Mouse (Mus musculus) right cerebral cortex, postnatal 4 days (tissue): ENCODE data around the gene Mipol1.
"Not testable (repeated sequence)": the region's sequence is repeated elsewhere in the genome, so short reads cannot be mapped to it uniquely, and the experiment has no call there.

Experiments
- DNase-seq: peaks from one replicate; pipeline ENCODE4 v3.0.0-alpha.2; 2022

The Mipol1 gene

DNA sequence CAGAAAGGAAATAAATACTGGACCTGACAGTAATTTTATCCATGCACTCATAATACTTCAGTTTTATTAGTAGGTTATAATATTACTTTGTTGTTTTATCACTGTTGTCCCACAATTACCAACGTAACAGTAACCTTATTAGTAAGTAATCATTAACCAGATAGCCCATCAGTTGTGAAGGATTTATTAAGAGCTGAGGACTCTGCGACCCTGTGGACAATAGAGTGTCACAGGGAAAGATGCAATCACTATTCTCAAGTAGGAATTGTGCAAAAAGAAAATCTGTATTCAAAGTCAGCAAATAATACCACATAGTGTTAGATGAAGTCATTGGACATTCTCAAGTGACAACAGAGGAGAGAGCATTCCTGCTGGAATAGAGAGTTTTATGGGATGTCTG, 198.5 kb downstream of the Mipol1 start:
- DNase-seq, result no peak

DNA sequence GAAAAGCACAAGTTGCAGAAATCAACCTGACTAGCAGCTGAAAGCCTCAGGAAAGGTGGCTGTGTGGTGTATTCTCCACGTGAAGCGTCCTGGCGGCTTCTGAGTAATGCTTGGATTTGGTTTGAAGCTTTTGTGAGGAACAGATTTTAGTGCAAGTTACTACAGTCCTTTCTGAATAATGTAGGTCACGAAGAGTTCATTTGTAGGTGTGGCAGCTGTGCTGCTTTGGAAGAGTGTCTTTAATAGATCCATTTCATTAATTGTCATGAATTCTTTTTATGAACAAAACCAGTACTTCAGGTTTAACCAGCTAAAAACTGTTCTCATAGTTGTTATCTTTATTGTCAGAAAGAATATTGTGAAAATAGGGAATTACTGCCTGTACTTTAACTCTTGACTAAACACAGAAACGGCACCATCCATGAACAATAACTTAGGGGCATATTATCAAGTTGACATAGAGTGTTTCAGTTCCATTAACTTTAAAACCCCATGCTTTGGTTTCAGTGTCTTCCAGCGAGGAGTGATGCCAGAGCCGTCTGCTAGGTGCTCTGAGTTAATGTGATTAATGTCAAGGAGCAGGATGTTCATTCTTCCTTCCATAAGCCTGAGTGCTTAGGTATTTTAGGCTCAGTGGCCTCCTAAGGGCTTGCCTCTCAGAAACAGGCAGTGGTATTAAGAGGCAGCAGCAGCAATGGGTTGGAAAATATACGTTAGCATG, 206.9 kb downstream of the Mipol1 start:
- not testable (repeated sequence) for DNase-seq

DNA sequence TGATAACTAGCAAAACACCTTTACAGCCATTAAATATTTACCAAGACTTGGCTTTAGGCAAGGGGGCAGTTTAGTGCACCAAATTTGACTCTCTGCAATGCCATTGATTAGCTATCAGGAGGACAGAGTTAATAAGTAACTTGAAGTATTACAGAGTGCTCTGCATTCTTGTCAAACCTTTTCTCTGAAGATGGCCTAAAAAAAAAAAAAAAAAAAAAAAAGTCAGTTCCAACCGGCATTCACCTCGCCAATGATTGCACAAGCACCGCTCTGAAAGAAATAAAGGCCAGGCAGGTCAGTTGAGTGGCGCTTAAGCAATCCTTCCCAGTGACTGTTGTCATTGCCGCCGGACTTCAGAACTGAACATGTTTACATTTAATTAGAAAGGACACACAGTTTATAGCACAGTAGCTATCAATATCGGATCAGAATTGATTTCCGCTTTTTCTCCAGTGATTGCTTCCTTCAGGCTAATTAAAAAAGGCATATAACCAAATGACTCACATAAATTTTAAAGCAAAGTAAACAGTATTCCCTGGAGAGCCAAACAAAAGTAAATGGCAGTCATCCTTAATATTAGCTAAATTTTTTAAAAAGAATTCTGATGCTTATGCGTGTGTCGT, 214.2 kb downstream of the Mipol1 start:
- no peak for DNase-seq

DNA sequence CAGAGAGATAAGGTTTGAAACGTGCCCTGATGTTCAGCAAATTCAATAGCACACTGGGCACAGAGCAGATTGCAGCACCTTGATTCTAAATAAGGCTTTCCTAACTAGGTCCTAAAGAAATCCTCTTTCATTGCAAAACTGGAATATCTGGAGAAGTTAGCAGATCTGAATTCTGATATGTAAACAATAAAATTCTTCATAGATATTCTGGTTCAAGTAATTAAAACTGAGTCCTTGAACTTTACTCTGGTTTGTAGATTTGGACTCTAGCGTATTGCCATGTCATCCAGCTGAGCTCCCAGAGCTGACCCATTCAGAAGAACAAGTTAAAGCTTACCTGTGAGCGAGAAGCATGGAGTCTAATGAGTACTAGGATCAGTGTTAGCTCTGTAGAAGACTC, 217.1 kb downstream of the Mipol1 start:
- no peak for DNase-seq

DNA sequence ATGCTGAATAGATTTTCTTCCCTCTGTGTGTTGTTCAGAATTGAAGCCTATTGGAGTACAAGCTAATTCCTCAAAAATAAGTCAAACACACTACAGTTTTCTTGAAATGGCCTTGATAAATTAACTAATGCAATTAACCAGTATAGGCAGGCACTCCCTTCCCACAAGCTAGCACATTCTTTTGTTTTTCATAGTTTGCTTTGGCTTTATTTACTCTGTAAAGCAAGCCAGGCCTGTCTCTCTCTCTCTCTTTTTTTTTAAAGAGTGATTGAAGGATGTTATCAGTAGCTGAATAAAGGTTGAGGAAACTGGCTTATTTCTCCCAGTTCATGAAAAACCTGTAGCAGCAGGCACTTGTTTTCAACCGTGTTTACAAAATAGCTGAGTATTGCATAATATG, 219.1 kb downstream of the Mipol1 start:
- DNase-seq, result no peak

DNA sequence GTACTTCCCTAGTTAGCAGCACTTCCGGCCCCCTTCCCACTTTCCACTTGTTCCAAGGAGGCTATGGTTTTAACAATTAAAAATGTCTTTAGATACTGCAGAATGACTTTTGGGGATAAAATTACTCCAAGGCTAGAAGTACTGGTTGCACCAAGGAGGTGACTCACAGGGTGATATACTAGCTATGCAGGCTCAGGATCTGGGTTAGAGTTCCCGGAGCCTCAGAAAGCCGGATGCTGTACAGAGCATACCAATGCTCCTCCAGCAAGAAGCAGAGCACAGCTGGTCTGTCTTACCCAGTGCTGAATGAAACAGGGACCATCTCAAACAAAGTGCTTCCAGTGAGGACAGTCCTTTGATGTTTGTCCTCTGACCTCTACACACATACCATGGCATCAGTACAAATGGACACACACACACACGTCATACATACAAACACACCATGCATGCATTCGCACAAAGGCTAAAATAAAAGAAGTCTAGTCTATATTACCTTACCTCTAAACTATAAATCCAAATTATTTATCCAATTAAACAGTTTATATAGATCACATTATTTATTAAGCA, 219.9 kb downstream of the Mipol1 start:
- DNase-seq, result no peak

DNA sequence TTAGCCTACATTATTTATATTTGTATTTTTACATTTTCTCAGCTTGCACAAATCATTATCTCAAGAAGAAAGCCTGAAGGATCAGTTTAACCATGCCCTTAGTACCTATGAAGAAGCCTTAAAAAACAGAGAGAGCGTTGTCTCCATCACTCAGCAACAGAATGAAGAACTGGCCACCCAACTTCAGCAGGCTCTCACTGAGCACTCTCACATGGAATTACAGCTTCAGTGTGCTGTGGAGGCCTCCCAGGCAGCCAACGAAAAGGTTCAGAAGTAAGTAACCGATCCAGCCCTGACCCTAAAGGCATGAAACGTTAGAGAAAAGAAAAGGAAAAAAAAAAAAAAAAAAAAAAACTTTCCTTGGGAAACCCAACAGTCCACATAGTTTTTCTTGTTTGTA, 226.7 kb downstream of the Mipol1 start:
- no peak for DNase-seq

DNA sequence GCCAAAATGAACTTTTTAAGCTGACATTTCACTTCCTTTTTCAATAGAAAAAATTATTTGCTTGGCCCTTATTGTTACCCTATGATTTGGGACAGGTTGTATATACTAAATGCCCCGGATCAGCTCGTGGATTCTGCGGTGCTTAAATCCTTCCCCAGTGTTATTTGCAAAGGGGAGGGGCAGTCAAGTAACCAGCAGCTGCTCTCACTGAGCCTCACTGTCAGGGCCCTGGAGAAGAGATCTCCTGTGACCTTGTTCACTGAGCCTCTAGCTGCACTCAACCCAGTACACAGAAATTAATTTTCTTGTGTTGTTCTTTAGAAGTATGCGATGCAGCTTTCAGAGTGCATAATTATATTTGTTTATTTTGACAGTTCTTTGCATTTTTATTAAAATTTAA, 227.1 kb downstream of the Mipol1 start:
- DNase-seq, result no peak

DNA sequence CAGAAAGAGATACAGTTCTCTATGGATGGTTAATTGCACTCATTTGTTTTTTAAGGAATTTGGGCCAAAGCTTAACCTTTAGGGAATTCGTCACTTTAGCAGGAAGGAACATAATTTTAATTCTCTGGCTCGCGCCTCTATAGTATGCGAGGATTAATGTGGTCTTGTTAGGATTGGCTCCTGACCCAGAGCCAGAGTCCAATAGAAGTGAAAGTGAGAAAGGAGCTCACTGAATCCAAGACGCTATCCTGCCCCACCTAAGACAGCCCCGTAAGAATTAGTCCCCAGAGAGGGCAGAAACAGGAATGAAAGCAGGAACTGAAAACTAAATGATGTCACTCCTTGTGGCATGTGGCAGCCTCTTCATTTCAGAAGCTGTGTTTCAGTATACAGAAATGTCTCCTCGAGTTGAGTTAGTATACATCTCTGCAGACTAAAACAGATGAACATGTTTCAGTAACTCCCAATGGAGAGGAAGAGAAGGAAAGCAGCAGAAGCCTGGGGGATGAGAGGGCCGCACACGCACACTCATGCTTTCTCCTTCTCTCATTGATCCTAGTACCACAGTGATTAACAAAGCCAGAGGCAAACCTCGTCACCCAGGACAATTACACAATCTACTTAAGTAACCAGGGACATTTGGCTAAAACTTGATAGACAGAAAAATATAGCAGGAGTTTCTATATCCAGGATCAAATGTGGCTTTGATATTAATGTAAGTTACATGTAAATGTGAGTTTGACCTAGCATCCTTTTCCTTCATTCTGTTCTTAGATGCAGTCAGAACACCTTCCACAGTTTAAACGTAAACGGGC, 234.5 kb downstream of the Mipol1 start:
- DNase-seq, result no peak

DNA sequence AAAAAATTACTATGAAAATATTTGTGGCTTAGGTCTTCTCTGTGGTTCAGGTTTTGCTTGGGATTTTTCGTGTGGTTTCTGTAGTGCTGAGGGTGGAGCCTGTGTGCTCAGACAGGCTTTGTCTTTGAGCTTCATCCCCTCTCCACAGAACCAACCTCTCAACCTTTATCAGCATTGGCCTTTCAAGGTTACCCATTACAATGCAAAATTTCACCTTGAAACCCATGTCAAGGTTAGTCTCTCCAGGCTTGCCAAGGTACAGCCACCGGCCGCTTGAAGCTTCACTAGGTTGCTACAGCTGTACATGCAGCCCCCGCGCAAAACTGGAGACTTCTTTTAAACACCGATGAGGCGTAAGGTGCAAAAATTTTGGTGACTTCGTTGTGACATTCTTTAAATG, 241.6 kb downstream of the Mipol1 start:
- DNase-seq, result no peak

DNA sequence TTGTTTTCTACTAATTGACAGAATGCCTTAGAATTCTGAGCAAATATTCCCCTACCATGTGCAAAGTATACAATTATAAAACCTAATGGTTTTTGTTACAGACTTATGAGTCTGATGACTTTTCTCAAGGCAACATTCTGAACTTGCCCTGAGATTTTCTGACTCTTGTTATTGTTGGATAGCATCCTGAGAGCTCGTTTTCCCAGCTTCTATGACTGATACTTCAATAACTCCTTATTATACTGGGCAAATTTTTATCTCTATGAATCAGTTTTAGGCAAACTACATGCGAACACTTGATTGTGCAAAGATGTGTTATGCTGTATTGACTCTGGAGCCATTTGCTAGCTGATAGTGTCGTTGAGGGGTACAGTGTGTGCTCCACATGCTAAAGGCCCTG, 246.6 kb downstream of the Mipol1 start:
- no peak for DNase-seq

DNA sequence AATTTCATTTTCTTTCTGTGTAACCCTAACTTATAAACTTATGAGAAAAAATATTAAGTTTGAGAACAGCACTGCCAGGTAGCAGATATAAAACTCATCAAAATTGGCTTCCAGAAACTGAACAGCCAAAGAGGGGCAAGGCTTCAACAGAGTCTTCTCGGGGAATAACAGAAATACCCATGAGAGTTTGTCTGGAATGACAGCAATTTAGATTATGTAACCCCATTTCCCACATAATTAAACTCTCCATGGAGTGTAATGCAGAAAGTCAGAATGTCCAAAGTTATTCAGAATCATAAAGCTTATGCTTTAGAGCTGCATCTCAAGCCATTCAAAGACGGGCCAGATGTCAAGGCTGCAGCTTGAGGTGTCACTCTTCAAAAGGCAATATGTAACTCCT, 251.6 kb downstream of the Mipol1 start:
- DNase-seq, result no peak

DNA sequence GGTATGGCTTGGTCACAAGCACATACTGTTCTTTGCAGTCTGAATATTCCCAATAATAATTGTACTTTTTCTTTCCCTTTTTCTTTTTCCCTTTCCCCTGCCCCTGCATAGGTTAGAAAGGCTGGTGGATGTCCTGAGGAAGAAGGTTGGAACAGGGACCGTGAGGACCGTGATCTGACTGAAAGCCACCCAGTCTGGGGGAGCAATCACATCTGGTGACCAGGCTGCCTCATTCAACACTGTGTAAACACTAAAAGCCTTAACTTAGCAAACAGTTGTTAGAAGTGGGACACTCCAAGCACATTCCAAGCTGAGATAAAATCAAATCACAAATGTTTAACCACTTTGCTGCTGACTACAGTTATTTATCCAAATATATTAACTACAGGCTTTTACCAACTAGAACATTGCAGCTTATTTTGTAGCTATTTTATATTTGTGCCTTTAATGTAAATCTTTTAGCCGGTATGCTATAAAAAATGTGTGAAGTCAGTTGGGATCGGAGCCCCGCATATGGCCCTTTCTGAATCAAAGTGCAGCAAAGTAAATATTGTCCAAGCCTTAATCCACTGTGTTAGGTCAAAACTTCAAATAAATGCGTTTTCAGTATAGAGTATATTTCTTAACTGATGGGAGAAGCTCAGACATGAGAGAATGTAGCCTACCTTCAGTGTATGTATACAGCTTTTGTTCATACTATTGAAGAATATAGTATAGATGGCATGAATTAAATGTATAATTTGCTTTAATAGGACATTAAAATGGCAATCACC, 266.3 kb downstream of the Mipol1 start:
- DNase-seq, result no peak

DNA sequence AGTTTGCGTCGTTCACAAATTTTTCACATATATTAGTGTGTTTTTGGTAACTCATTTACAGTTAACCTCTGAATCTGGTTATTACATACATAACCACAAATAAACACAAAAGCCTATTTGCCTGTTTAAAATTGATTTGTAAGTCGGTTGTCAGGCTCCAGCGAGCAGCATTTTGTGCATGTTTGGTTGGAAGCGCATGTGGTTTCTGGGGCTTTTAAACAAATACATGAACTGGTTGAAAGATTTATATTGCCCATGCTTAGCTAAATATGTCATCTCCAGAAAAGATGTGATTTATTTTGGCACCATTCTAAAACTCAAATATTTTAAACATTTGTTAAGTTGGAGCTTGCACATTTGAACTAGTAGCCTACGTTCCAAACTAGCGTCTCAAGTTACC, 270.0 kb downstream of the Mipol1 start:
- DNase-seq, result no peak

DNA sequence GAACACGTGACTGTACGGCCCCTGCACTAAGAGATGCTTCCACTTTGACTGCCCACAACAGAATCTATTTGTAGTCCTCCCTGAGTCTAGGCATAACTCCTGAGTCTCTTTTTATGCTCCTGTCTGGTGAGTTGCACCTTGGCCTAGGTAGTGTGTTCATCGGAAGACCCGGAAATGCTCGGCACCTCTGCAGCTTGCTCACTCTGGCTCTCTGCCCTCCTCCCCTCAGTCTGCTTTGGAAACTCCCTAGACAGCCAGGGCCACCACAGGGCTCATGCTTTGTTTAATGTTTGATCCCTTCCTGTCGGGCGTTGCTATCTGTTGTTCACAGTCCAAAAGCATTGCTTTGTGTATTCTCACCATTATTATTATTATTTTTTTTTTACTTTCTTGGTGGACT, 275.1 kb downstream of the Mipol1 start:
- no peak for DNase-seq

DNA sequence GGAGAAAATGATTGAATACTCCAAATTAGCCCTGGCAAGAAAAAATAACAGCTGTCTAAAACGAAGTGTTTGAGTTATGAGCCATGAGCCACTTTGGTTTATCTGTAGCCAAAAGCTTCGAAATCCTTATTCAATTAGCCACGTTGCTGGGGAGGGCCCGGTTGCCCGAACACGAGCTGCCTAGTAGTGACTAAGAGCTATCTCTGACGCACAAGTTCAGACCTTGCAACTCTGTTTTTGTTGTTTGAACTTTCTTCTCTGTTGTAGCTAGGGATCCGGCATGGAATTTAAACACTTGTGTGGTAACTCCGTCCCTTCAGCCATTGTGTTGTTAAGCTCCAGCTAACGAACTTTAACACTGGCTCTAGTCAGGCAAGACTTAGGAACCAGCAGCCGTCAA, 278.7 kb downstream of the Mipol1 start:
- DNase-seq, result no peak

DNA sequence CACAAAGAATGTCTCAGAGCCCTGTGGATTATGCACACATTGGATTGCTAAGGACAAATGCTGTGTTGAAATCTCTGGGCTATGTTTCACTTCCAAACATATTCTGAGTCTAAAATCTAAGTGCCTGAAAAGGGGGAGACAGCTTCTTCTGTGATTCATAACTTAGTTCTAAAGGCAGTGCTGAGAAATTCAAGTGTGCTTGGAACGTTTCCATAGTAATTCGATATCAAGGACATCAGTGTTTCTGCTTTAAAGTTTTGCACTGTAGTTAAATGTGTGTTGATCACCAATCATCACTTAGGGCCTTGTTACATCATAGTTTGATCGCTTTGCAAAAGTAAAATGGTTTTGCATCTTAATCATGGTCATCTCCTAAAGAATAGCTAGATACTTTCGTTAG, 279.5 kb downstream of the Mipol1 start:
- DNase-seq, result no peak

DNA sequence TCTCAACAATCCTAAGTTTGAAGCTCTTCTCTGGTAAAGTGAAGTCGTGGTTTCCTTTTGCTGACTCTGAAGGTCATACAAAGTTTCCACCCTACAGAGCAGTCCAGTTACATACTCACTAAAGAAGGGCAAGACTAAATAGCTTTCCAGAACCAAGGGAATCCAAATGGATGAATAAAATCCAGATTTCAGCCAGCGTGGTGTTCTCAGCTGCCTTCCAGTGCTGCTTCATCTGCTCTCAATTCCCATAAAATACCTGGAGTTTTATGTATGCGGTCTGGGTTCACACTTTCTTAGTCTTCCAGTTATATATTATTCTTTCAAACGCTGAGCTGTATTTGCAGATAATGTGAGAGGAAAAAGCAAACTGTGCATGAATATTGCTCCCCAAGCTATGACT, 280.9 kb downstream of the Mipol1 start:
- no peak for DNase-seq

DNA sequence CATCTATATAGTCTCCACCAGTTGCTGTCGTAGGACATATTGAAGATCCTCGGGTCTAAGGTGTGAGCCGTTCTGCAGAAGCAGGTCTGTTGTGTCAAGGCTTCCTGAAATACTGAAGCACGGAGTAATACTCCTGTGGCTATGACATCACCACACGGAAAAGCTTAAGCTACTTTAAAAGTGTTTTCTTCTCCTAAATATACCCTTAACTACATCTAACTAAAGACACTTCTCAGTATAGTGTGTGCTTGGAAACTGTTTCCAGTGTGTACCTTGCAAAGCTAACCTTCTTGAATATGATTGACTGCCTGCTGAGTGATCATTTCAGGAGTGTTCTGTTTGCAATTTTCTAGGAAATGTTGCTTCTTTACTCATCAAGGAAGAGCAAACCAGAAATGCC, 281.3 kb downstream of the Mipol1 start:
- no peak for DNase-seq

DNA sequence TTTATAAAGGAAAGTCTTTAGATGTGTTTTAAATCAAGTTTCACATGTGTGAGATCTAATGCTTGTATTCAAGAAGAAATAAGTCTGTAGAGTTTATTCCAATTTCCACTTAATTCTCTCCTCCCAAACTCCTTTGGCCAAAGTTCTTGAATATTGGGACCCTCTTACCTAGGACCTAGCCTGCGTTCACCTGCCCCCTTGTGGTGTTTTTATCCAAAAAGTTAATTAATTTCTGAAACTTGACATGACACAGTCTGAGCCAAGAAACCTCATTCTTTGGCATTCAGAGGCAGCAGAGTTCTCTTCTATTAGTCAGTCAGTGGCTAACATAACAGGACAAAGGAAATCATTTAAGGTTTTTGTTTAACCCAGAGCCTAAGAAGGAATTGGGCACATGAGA, 284.3 kb downstream of the Mipol1 start:
- DNase-seq, result no peak

DNA sequence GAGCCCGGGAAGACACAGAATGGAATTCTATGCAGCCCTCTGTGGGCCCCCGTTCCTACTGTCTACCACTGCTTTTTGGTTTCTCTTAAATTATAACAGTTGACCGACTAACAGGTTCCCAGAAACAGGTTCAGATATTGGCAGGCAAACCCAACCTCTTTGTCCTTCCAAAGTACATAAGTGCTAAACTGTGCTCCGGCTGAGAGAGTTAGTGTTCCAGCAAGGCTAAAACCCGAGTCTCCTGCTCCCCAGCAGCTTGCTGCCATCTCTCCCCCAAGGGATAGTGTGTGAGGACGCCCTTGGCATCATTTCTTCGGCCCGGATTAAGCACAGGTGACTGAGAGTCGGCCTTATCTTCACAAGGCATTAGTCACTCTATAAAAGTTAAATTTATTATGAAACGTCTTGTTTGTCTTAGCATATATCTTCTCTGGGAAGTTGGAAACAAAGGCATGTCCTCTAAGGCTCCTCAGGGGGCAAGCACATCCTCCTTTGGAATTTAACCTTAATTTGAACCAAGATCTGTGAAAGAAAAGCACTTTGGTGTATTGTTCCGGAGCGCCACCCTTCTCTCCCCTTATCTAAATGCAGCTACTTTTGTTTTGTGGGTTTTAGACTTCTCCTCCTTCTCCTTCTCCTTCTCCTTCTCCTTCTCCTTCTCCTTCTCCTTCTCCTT, 285.6 kb downstream of the Mipol1 start:
- DNase-seq, result no peak

DNA sequence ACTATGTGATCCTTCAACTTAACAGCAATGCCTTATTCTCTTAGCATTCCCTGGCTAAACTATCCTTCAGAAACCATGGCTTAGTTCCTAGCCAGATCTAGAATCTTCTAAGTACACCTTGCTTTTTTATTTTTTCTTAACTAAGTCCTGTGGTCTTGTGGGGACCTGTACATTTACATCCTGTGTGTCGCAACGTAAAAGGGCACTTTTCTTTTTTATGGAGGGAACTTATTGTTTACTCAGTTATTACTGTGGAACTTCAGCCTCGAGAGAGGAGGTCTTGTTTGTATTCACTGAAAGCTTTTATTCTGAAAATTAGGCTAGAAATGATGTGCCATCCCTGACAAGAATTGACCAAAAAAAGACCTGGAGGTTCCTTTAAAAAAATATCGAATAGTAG, 298.1 kb downstream of the Mipol1 start:
- no peak for DNase-seq

DNA sequence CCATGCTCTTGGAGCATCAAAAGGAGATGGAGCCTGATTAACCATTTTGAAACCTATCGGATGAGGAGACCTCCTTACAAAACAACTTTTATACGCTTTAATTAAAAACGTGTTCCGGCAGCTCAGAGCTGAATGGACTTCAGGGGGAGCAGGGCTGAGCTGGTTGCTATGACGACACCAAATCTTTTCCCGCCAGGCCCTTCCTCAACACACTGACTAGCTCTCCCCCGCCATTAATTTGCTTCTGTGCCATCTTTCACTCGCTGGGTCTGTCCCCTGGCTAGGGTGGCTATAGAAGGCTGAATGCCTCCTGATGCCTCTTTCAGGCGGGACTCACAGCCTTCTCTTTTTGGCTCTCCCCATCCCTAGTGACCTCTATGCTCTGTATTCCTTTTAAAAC, 300.2 kb downstream of the Mipol1 start:
- DNase-seq, result no peak
